Mouse (Mus musculus): Measurements from ENCODE around the gene Abcf1. TPM values are rescaled to one million over a fixed set of nuclear protein-coding genes. Genes with fewer than 3 reads are reported as not detected.

Abcf1 gene
- total and polyA plus RNA-seq, 3 experiments, result 52.8 to 290 (median 110) TPM

DNA sequence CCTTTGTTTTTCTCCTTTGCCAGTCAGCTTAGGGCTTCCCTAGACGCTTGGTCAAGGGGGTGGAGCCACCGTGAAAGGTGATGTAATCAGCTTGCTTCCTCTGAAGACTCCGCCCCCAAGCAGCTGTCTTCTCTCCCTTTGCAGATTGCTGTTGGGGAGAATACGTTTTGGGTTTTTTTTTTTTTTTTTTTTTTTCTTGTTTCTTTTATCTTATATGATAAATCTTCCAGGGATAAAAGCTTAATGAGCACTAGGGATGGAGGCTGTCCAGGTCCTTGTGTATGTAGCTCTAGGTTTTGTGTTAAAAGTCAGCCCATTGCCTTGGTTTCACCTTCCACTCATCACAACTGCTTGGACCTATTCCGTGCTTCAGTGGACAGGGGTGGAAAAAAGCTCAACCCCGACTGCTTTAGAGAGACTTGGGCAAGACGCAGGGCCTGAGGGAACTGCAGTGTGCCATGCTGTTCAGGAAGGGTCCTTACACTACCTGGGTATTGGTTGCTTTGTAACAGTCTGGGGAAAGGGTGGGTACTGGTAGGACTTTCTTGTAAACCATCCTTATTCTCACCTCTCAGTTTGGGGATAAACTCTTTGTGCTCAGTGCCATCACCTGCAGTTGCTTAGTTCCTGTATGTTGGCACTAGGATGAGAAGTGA, 50.4 kb downstream of the Abcf1 start (continued):
- TF ChIP-seq MAX (IDR thresholded peaks at IDR 0.05; ENCODE audit: low read length) (no peak), MYC (IDR thresholded peaks at IDR 0.05; ENCODE audit: low read depth, low read length) (no peak), SIN3A (IDR thresholded peaks at IDR 0.05; ENCODE audit: low read length) (peak; percentile 91), CHD1 (IDR thresholded peaks at IDR 0.05; ENCODE audit: low read depth, low read length) (no peak; the same call in none of the 2 replicates), ZNF384 (IDR thresholded peaks at IDR 0.05; ENCODE audit: low read depth, low read length) (peak; percentile 90)

GRCm38 (mm10) chr17:35918276-35919059, 51.1 kb downstream of the Abcf1 start:
- Histone ChIP-seq H3K9ac (ENCODE audit: insufficient read depth, low read depth) (peak overlapping the region; percentile 100), H3K79me2 (replicated peaks; ENCODE audit: control insufficient read depth, extremely low read depth, insufficient read depth, poor library complexity, severe bottlenecking) (peaks cover 49% of the 10 kb centered on the region), H3K4me1 (ENCODE audit: control insufficient read depth in 1 of 2, insufficient read depth in 2 of 2) (peaks cover 6 to 56% of the 10 kb centered on the region in 2 experiments; a peak in 3 of 4 replicates), H3K4me2 (ENCODE audit: insufficient read depth, low read depth, poor library complexity, severe bottlenecking) (peak overlapping the region; percentile 97), H3K27me3 (replicated peaks) (no peaks in the 10 kb centered on the region), H3K9me3 (replicated peaks; ENCODE audit: low read length) (no peaks in the 10 kb centered on the region), H3K36me3 (replicated peaks in 1 of 2; ENCODE audit: control insufficient read depth in 1 of 2, insufficient read depth in 1 of 2, low read length in 1 of 2) (peaks cover 23 to 57% of the 10 kb centered on the region in 2 experiments), H3K27ac (ENCODE audit: insufficient read depth, low read depth) (peak overlapping the region; percentile 78), H3K4me3 (replicated peaks in 1 of 3; ENCODE audit: low read depth in 2 of 3, low read length in 2 of 3, poor library complexity in 1 of 3) (peak overlapping the region; percentile 63 to 78 (median 77))
- 0 out of 2 replicates have a peak, but pooled peaks have one; percentile 63 for TF ChIP-seq RCOR1 (conservative IDR thresholded peaks at IDR 0.05; ENCODE audit: low read depth, low read length)
- peak; percentile 53 for TF ChIP-seq POLR2A (IDR thresholded peaks at IDR 0.05; ENCODE audit: low read depth, low read length)
- peak; percentile 67; the same call in 1 of the 2 replicates for TF ChIP-seq ZNF384 (IDR thresholded peaks at IDR 0.05; ENCODE audit: low read depth, low read length)
- no peak for TF ChIP-seq JUN (IDR thresholded peaks at IDR 0.05; ENCODE audit: insufficient read depth, low read depth, low read length)
- no peak for TF ChIP-seq EP300 (IDR thresholded peaks at IDR 0.05; ENCODE audit: low read length)
- no peak for TF ChIP-seq KAT2A (IDR thresholded peaks at IDR 0.05; ENCODE audit: insufficient replicate concordance, low read length)
- peak; percentile 90 for TF ChIP-seq POLR2AphosphoS2 (IDR thresholded peaks at IDR 0.05; ENCODE audit: low read depth, low read length)
- TF ChIP-seq MEF2A (IDR thresholded peaks at IDR 0.05; ENCODE audit: borderline replicate concordance, low read depth, low read length), result peak; percentile 46; the same call in 1 of the 2 replicates
- TF ChIP-seq IRF4 (IDR thresholded peaks at IDR 0.05; ENCODE audit: low read depth, low read length), result no peak; the same call in 1 of the 2 replicates
- 0 out of 2 replicates have a peak, but pooled peaks have one; percentile 5 for TF ChIP-seq MYC (IDR thresholded peaks at IDR 0.05; ENCODE audit: low read depth, low read length)
- TF ChIP-seq PAX5 (IDR thresholded peaks at IDR 0.05; ENCODE audit: low read length), result no peak
- no peak for TF ChIP-seq MXI1 (IDR thresholded peaks at IDR 0.05; ENCODE audit: low read depth, low read length)
- TF ChIP-seq HCFC1 (IDR thresholded peaks at IDR 0.05; ENCODE audit: low read depth, low read length), result no peak; the same call in 1 of the 2 replicates
- no peak; the same call in 1 of the 2 replicates for TF ChIP-seq MAFK (IDR thresholded peaks at IDR 0.05; ENCODE audit: insufficient replicate concordance, low read length)
- TF ChIP-seq CHD1 (IDR thresholded peaks at IDR 0.05; ENCODE audit: low read depth, low read length), result peak; percentile 98
- peak; percentile 19; the same call in 1 of the 2 replicates for TF ChIP-seq ZMIZ1 (IDR thresholded peaks at IDR 0.05; ENCODE audit: low read depth, low read length)
- 0 out of 2 replicates have a peak, but pooled peaks have one; percentile 60 for TF ChIP-seq TBP (conservative IDR thresholded peaks at IDR 0.05; ENCODE audit: low read depth, low read length)
- TF ChIP-seq MAZ (IDR thresholded peaks at IDR 0.05; ENCODE audit: low read depth, low read length), result no peak
- dilution Hi-C loops (cut with MboI; ENCODE audit: extremely low pct_ligation_motif_present, extremely low pct_unique_long_range_greater_than_20kb, low sequenced_read_pairs), result no loop called here
- in situ Hi-C loops (cut with MboI; ENCODE audit: low pct_ligation_motif_present, low pct_unique_long_range_greater_than_20kb, low sequenced_read_pairs), result no loop called here
- DNase-seq (ENCODE audit: extremely low read depth), result peak; percentile 49
